11 mouse cellular contexts compared by ENCODE assay signal in the genomic region with DNA sequence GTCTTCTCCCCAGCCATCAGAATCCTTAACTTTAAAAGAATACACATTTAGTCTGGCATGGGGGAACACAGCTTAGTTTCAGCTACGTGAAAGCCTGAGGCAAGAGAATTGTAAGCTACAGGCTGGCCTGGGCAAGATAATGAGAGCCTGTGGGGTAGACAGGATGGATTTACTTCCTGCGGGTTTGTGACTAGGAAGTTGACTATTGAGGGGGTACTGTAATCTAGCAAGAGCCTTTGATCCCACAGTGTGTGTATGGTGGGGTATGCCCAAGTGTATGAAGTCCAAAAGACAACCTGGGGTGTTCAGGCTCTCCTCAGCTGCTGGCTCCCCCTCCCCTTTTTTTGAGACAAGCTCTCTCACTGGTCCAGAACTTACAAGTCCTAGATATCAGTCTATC.
"Had no signal": no experiment of that assay in that cellular context is flagged by ENCODE, and none has a peak within 500 bp of the region (broad histone marks: within the 10 kb centered on the region; RNA-seq: fewer than 3 reads in every experiment).

No protein-coding gene starts in this region.

- H3K4me1 ChIP-seq: liver, embryonic 12.5 days had no signal

- H3K27me3 ChIP-seq: intestine, embryonic 15.5 days; kidney, embryonic 15.5 days; limb, embryonic 15.5 days; liver, embryonic 12.5 days had no signal

- H3K36me3 ChIP-seq: intestine, embryonic 15.5 days; kidney, embryonic 15.5 days; limb, embryonic 15.5 days; liver, embryonic 12.5 days had no signal

- H3K4me2 ChIP-seq: intestine, embryonic 15.5 days; kidney, embryonic 15.5 days; limb, embryonic 15.5 days; liver, embryonic 12.5 days; midbrain, embryonic 11.5 days had no signal

- H3K27ac ChIP-seq: intestine, embryonic 15.5 days; kidney, embryonic 15.5 days; limb, embryonic 15.5 days; liver, embryonic 12.5 days; stomach, postnatal 0 days had no signal

- H3K9me3 ChIP-seq: intestine, embryonic 15.5 days; kidney, embryonic 15.5 days; limb, embryonic 15.5 days; liver, embryonic 12.5 days had no signal

- H3K4me3 ChIP-seq: intestine, embryonic 15.5 days; kidney, embryonic 15.5 days; limb, embryonic 15.5 days; liver, embryonic 12.5 days had no signal

- H3K9ac ChIP-seq: intestine, embryonic 15.5 days; kidney, embryonic 15.5 days; limb, embryonic 15.5 days; liver, embryonic 12.5 days had no signal

- ATAC-seq: intestine, embryonic 15.5 days; liver, embryonic 12.5 days; midbrain, embryonic 16.5 days had no signal

- DNase-seq: kidney, adult 18-20 months; kidney, postnatal 14 days; lung, adult 18-20 months; right cerebral cortex, postnatal 14 days had no signal
